Mouse (Mus musculus) heart, adult 2 months (tissue): ENCODE data around the gene Tmem161a. TPM values are rescaled to one million over a fixed set of nuclear protein-coding genes. Genes with fewer than 3 reads are reported as not detected.
"Not testable (repeated sequence)": the region's sequence is repeated elsewhere in the genome, so short reads cannot be mapped to it uniquely, and the experiment has no call there.

Experiments used
- DNase-seq, 2 experiments: peaks; one replicate each; pipeline ENCODE4 v3.0.0; 2021
- H3K27ac ChIP-seq: fragments of 200-600 bp; 2 replicates; pipeline ENCODE4 v1.8.1; 2022
- H3K27me3 ChIP-seq: fragments of 200-500 bp; 2 replicates; pipeline ENCODE4 v1.6.1; 2012; ENCODE audit warnings: mild to moderate bottlenecking, low read length, inconsistent platforms, mixed read lengths; ENCODE audit not compliant: control insufficient read depth, insufficient read depth
- H3K36me3 ChIP-seq: fragments of 200-500 bp; 2 replicates; pipeline ENCODE4 v1.6.1; 2012; ENCODE audit warnings: low read length, inconsistent platforms; ENCODE audit not compliant: control insufficient read depth, insufficient read depth
- H3K4me1 ChIP-seq: fragments of 200-500 bp; 2 replicates; pipeline ENCODE4 v1.6.1; 2011; ENCODE audit warnings: low read length; ENCODE audit not compliant: control insufficient read depth, insufficient read depth
- H3K4me3 ChIP-seq: fragments of 200-600 bp; 2 replicates; pipeline ENCODE4 v1.8.1; 2022
- H3K79me2 ChIP-seq: fragments of 200-500 bp; replicated peaks from 2 replicates; pipeline ENCODE4 v1.6.1; 2012; ENCODE audit warnings: mild to moderate bottlenecking, inconsistent platforms, low read length, moderate library complexity, mixed read lengths; ENCODE audit not compliant: control insufficient read depth, insufficient read depth
- H3K9ac ChIP-seq: fragments of 200-500 bp; 2 replicates; pipeline ENCODE4 v1.6.1; 2012; ENCODE audit warnings: low read depth, mild to moderate bottlenecking, control low read depth, inconsistent platforms, low read length, mixed read lengths
- CTCF ChIP-seq: fragments of 200-600 bp; IDR thresholded peaks from 2 replicates; pipeline ENCODE4 v1.8.1; 2022; ENCODE audit warnings: antibody characterized with exemption, mild to moderate bottlenecking, moderate library complexity
- EP300 ChIP-seq: fragments of 200-500 bp; IDR thresholded peaks from 2 replicates; pipeline ENCODE4 v1.6.1; 2011; ENCODE audit warnings: low read depth, low read length, control low read depth; ENCODE audit not compliant: insufficient read depth
- POLR2A ChIP-seq: fragments of 200-500 bp; IDR thresholded peaks from 2 replicates; pipeline ENCODE4 v1.6.1; 2011; ENCODE audit warnings: mild to moderate bottlenecking, low read depth, low read length, control low read depth; ENCODE audit not compliant: insufficient read depth
- WGBS: fragments of 180-500 bp; shearing (Covaris S2); methylation state at CpG from one replicate; pipeline ENCODE4 v1.1.7; 2018; 5-methylcytosine and 5-hydroxymethylcytosine counted together
- intact Hi-C: fragments of 180-260 bp; cut with DNase I; formaldehyde crosslinking; loops from one replicate; pipeline ENCODE4 v1.15.1; 2025
- polyA plus RNA-seq: library from polyadenylated mRNA; depleted of rRNA; stranded (reverse); fragments of >200 nt; gene quantifications from 2 replicates; pipeline ENCODE4 v1.2.3, GENCODE M21; 2012
- total RNA-seq, 2 experiments: library from RNA; stranded (reverse); gene quantifications; 2 replicates each; pipeline ENCODE4 v1.2.3; 2021

Gene Tmem161a
- total and polyA plus RNA-seq, 3 experiments = 93.6 to 134 (median 108) TPM

GRCm38 (mm10) chr8:70212112-70213055 lies 40.2 kb downstream of the Tmem161a start, which contains the start of gene Slc25a42:
Gene Slc25a42, minus strand, starts transcription at chr8:70212305.
- no peaks in the 10 kb centered on the region for H3K27me3 ChIP-seq
- no peaks in the 10 kb centered on the region for H3K79me2 ChIP-seq
- WGBS = under 1% methylated on average over 65 of the region's 66 CpGs
- H3K4me1 ChIP-seq = peaks cover 5% of the 10 kb centered on the region
- peak within 1 kb of the TSS; percentile 96 for H3K27ac ChIP-seq
- peak; percentile 83 for TF ChIP-seq POLR2A
- peak; percentile 23; the same call in 1 of the 2 replicates for TF ChIP-seq CTCF
- TF ChIP-seq EP300 = peak; percentile 79
- DNase-seq = peak; percentile 95 to 99
- peak within 1 kb of the TSS; percentile 73 for H3K4me3 ChIP-seq
- H3K36me3 ChIP-seq = no peaks in the 10 kb centered on the region
- intact Hi-C loops = loop anchor here (2.0 to 5.0 kb wide), 2 partner anchors 22 to 310 kb away; partner anchors contain the start of genes Armc6, Ndufa13, Sugp2 and Tssk6
- H3K9ac ChIP-seq = peak within 1 kb of the TSS; percentile 86

- Histone ChIP-seq H3K9ac (no peak overlapping the region), H3K36me3 (no peaks in the 10 kb centered on the region), H3K27ac (peak overlapping the region; percentile 47; the same call in 1 of the 2 replicates), H3K27me3 (no peaks in the 10 kb centered on the region), H3K4me3 (no peak overlapping the region), H3K4me1 (peaks cover 6% of the 10 kb centered on the region), H3K79me2 (no peaks in the 10 kb centered on the region)
- intact Hi-C loops = loop anchor here (5.0 kb wide), 1 partner anchor 312 kb away; the partner anchor contains the start of genes Ndufa13, Tssk6 and Yjefn3
- 54% methylated on average over 3 of the region's 3 CpGs for WGBS
- DNase-seq = no peak
- no peak for TF ChIP-seq CTCF
- TF ChIP-seq POLR2A = no peak
- no peak for TF ChIP-seq EP300
These were observed 42.3 kb downstream of the Tmem161a start for GRCm38 (mm10) chr8:70214411-70214810.

DNA sequence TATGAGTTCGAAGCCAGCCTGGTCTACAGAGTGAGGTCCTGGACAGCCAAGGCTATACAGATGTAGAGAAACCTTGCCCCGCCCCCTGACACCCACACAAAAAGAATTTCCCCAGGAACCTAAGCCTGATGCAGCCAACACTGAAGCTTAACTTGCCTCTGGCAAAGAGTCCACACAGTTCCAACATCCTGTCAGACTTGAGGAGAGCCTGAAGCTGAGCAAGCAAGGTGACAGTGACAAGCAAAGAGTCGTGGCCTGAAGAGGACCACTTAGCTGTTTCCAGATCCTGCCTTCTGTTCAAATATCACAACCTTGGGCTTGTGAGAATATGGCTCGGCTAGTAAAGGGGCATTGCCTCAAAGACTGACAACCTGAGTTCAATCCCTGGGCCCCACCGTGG lies 42.9 kb downstream of the Tmem161a start:
- H3K4me1 ChIP-seq = peaks cover 9% of the 10 kb centered on the region
- no peaks in the 10 kb centered on the region for H3K79me2 ChIP-seq
- no peak overlapping the region for H3K9ac ChIP-seq
- 61% methylated on average over 5 of the region's 5 CpGs for WGBS
- no peak for TF ChIP-seq CTCF
- TF ChIP-seq POLR2A = no peak
- no peak for TF ChIP-seq EP300
- no peaks in the 10 kb centered on the region for H3K27me3 ChIP-seq
- no peaks in the 10 kb centered on the region for H3K36me3 ChIP-seq
- intact Hi-C loops = no loop called here
- H3K4me3 ChIP-seq = no peak overlapping the region
- DNase-seq = no peak
- H3K27ac ChIP-seq = peak overlapping the region; percentile 47

- H3K9ac ChIP-seq, H3K79me2 ChIP-seq, DNase-seq, H3K36me3 ChIP-seq, H3K27ac ChIP-seq, intact Hi-C loops, H3K27me3 ChIP-seq, H3K4me3 ChIP-seq: not testable (repeated sequence)
- 65% methylated on average over 3 of the region's 3 CpGs for WGBS
- H3K4me1 ChIP-seq = peaks cover 16% of the 10 kb centered on the region
These were observed 44.0 kb downstream of the Tmem161a start for GRCm38 (mm10) chr8:70216161-70216560.

GRCm38 (mm10) chr8:70216566-70216965 lies 44.4 kb downstream of the Tmem161a start:
- TF ChIP-seq POLR2A (no peak), CTCF (no peak), EP300 (peak; percentile 94)
- H3K79me2 ChIP-seq = no peaks in the 10 kb centered on the region
- peaks cover 16% of the 10 kb centered on the region for H3K4me1 ChIP-seq
- H3K4me3 ChIP-seq = no peak overlapping the region
- intact Hi-C loops = no loop called here
- 17% methylated on average over 1 of the region's 1 CpGs for WGBS
- H3K27me3 ChIP-seq = no peaks in the 10 kb centered on the region
- peak overlapping the region; percentile 69 for H3K27ac ChIP-seq
- no peaks in the 10 kb centered on the region for H3K36me3 ChIP-seq
- H3K9ac ChIP-seq = no peak overlapping the region
- DNase-seq = peak; percentile 78 to 86

DNA sequence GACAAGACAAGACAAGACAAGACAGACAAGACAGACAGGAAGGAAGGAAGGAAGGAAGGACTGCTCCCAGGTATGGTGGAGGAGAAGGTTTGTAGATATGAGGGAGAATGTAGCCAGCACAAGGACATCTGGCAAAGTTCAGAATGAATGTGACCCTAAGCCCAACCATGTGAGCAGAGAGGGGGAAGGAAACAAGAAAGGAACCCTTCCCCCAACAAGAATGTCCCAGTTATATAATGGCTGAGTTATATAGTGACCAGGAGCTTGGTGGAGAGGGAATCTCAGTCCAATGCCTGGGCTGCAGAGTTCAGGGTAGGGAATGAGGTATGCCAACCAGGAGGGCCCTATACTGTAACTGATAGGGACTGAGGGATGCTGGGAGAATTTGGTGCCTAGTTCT lies 45.3 kb downstream of the Tmem161a start:
- H3K27ac ChIP-seq = no peak overlapping the region

More for the DNA sequence above, 45.3 kb downstream of the Tmem161a start:
- H3K4me3 ChIP-seq = no peak overlapping the region
- no peak for DNase-seq
- intact Hi-C loops = no loop called here
- no peaks in the 10 kb centered on the region for H3K36me3 ChIP-seq
- H3K79me2 ChIP-seq = no peaks in the 10 kb centered on the region
- TF ChIP-seq EP300 = no peak
- TF ChIP-seq CTCF = no peak
- no peak for TF ChIP-seq POLR2A
- H3K9ac ChIP-seq = no peak overlapping the region
- H3K4me1 ChIP-seq = peaks cover 16% of the 10 kb centered on the region
- no peaks in the 10 kb centered on the region for H3K27me3 ChIP-seq
